Mouse (Mus musculus) cortical plate, adult 2 months (tissue): ENCODE data around the gene Mtfp1.

ENCODE experiments used
- CTCF ChIP-seq: fragments of 200-500 bp; IDR thresholded peaks from 2 replicates; pipeline ENCODE4 v1.5.1; 2011; ENCODE audit warnings: mild to moderate bottlenecking, control low read depth, low read length; ENCODE audit not compliant: insufficient read depth; ENCODE audit errors: extremely low read depth
- POLR2A ChIP-seq: fragments of 200-500 bp; IDR thresholded peaks from 2 replicates; pipeline ENCODE4 v1.6.1; 2011; ENCODE audit warnings: mild to moderate bottlenecking, low read length, control low read depth; ENCODE audit not compliant: insufficient read depth; ENCODE audit errors: extremely low read depth

DNA sequence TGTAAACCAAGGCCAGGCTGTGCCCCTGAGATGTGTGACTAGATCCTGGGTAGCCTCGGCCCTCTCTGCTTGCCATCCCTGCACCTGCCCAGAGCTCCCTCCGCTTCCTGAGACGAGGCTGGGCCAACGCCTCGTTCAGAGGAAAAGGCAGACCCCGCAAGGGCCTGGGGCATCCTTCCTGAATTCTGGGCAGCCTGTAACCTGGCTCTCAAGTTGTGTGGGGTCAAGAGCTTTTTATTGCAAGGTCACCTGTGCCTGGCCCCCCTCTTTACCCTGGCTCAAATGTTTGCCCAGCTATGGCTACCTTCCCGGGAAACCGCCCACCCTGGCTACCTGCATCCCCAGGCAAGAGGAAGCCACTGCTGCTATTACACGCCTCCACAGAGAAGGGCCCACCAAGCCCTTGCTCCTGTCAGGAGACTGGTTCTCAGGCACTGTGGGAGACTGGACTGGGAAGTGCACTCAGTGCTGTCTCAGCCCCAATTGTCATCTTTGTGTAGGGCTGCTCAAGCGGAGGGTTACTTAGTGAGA, 1.9 kb upstream of the Mtfp1 start:
- TF ChIP-seq CTCF (no peak), POLR2A (no peak)
